Mouse (Mus musculus): ENCODE measurements around the gene Gjb6. TPM values are rescaled to one million over a fixed set of nuclear protein-coding genes. Genes with fewer than 3 reads are reported as not detected.

The Gjb6 gene
- polyA plus RNA-seq, 1 experiment from 2014 or later, result not detected

GRCm38 (mm10) chr14:57105111-57105510 lies 28.3 kb downstream of the Gjb6 start:
- Histone ChIP-seq H3K36me3 (ENCODE audit: insufficient read depth) (no peaks in the 10 kb centered on the region), H3K4me2 (peak overlapping the region; percentile 98), H3K4me3 (ENCODE audit: low read depth, low read length) (peak overlapping the region; percentile 53; the same call in 1 of the 2 replicates), H3K27me3 (ENCODE audit: insufficient read depth, low read length) (peaks cover 68% of the 10 kb centered on the region), H3K27ac (ENCODE audit: low read depth) (no peak overlapping the region), H3K4me1 (ENCODE audit: insufficient read depth) (no peaks in the 10 kb centered on the region), H3K9me3 (ENCODE audit: low read depth, low read length) (no peaks in the 10 kb centered on the region), H3K9ac (no peak overlapping the region)
- no peak for ATAC-seq (ENCODE audit: insufficient read depth)
- TF ChIP-seq CTCF (IDR thresholded peaks at IDR 0.05; ENCODE audit: low read depth), result no peak
- 14% methylated on average over 14 of the region's 14 CpGs for WGBS
- no peak for DNase-seq

DNA sequence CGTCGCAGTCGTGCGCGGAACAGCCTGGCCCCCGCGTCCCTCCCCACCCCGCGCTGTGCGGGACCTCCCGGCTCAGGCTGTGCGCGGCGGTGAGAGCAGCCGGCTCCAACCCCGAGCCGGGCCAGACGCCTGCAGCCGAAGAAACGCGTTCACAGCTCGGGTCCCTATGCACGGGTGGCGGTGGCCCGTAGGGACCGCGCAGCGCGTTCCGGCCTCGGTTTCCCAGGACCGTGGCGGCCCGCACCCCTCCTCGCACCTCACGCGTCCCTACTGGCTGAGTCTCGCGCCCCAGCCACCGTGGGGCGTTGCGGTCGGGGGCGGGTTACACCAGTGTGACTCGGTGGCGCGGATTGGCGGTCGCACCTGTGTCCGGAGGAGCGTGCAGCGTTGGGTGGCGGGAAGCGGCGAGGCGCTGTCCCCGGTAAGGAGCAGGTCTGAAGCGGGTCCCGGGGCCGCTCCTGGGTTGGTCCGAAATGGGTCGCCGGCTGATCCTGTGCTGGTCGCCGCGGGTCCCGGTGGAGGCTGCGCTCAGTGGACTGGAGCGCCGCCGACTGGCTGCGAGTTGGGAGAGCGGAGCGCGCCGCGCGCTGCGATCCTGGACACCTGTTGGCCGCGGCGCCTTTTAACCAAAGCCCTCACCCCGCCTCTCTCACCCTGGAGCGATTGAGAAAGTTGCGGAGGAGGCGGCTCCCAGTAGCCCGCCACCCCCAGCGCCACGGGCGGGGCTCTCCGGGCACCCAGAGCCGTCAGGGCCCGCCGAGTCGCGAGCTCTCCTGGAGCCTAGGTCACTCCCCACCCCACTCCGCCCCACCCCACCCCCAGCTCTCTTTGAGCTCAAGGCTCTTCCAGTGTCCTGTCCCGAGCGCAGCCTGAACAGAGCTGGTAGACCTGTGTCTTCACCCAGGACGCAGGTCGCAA lies 29.0 kb downstream of the Gjb6 start, which contains the start of gene Gjb2:
TSS of gene Gjb2 (minus strand) at position 597 of the 918 bp plus-strand sequence.
- WGBS, result under 1% methylated on average over 99 of the region's 101 CpGs
- peak within 1 kb of the TSS; percentile 47 for H3K9ac ChIP-seq
- no peaks in the 10 kb centered on the region for H3K4me1 ChIP-seq (ENCODE audit: insufficient read depth)
- peak; percentile 10; the same call in 1 of the 2 replicates for TF ChIP-seq CTCF (IDR thresholded peaks at IDR 0.05; ENCODE audit: low read depth)
- no peaks in the 10 kb centered on the region for H3K36me3 ChIP-seq (ENCODE audit: insufficient read depth)
- H3K4me2 ChIP-seq, result peak within 1 kb of the TSS; percentile 98
- H3K9me3 ChIP-seq (ENCODE audit: low read depth, low read length), result no peaks in the 10 kb centered on the region
- DNase-seq, result peak; percentile 50
- peak; percentile 60 for ATAC-seq (ENCODE audit: insufficient read depth)
- H3K4me3 ChIP-seq (ENCODE audit: low read depth, low read length), result peak within 1 kb of the TSS; percentile 53
- peaks cover 68% of the 10 kb centered on the region for H3K27me3 ChIP-seq (ENCODE audit: insufficient read depth, low read length)
- no peak within 1 kb of the TSS for H3K27ac ChIP-seq (ENCODE audit: low read depth)

DNA sequence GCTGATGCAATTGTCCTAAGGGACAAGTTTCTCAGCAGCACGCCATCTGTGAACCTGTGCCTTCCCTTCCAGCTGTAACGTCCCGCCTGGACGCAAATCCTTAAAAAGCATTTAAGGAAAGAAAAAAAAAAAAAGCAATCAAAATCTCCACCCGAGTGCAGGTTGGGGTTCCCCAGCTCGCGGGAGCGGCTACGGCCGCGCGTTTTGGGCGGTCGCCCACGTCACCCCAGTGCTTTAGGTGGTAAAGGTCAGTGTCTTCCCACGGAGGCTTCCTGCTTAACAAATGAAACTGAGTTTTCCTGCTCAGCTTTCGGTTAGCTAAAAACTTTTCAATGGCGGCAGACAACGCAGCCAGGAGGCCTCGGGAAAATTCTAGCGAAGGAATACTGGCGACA lies 29.7 kb downstream of the Gjb6 start:
- 2% methylated on average over 22 of the region's 22 CpGs for WGBS
- H3K4me3 ChIP-seq (ENCODE audit: low read depth, low read length), result peak overlapping the region; percentile 53
- H3K4me2 ChIP-seq, result peak overlapping the region; percentile 98
- DNase-seq (peak; percentile 12), ATAC-seq (ENCODE audit: insufficient read depth) (no peak)
- peak overlapping the region; percentile 47 for H3K9ac ChIP-seq
- H3K9me3 ChIP-seq (ENCODE audit: low read depth, low read length), result no peaks in the 10 kb centered on the region
- no peak for TF ChIP-seq CTCF (IDR thresholded peaks at IDR 0.05; ENCODE audit: low read depth)
- no peaks in the 10 kb centered on the region for H3K36me3 ChIP-seq (ENCODE audit: insufficient read depth)
- H3K27ac ChIP-seq (ENCODE audit: low read depth), result no peak overlapping the region
- H3K27me3 ChIP-seq (ENCODE audit: insufficient read depth, low read length), result peaks cover 68% of the 10 kb centered on the region
- no peaks in the 10 kb centered on the region for H3K4me1 ChIP-seq (ENCODE audit: insufficient read depth)

DNA sequence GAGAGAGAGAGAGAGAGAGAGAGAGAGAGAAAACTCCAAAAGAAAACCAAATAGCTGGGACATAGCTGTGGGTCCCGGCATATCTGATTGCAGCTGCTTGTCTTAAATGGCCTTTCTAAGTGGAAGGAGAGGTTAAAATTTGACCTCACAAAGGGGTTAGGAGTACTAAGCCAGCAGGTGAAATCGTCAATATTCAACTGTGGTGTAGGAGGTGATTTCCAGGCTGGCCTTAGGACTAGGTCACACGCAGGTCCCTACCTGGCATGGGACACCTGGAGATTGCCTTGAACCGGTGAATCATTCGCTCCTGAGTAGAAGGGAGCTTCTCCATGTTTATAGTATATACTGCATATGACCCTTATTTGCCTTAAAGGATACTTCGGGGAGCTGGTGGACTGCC lies 30.3 kb downstream of the Gjb6 start:
- ATAC-seq (ENCODE audit: insufficient read depth) (no peak), DNase-seq (no peak)
- Histone ChIP-seq H3K27me3 (ENCODE audit: insufficient read depth, low read length) (peaks cover 68% of the 10 kb centered on the region), H3K4me2 (no peak overlapping the region), H3K4me1 (ENCODE audit: insufficient read depth) (no peaks in the 10 kb centered on the region), H3K4me3 (ENCODE audit: low read depth, low read length) (no peak overlapping the region), H3K9me3 (ENCODE audit: low read depth, low read length) (no peaks in the 10 kb centered on the region), H3K27ac (ENCODE audit: low read depth) (no peak overlapping the region), H3K36me3 (ENCODE audit: insufficient read depth) (no peaks in the 10 kb centered on the region), H3K9ac (no peak overlapping the region)
- TF ChIP-seq CTCF (IDR thresholded peaks at IDR 0.05; ENCODE audit: low read depth), result no peak
- WGBS, result 48% methylated on average over 6 of the region's 6 CpGs

DNA sequence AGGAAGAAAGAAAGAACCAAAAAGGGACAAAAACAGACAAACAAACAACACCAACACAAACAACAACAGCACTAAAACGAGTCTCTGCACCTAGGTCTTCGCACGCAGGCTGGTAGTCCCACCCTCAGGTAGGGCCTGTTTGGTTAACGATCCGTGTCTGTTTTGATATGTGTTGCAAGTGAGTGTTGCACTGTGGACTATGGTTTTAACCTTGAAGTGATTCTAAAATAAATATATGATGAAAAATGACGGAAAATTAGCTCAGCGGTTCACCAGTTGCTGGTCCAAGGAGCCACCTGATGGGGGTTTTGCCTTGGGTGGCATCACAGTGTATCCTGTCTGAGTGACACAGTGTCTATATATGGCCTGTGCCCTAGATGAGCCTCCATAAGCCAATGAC lies 31.8 kb downstream of the Gjb6 start:
- H3K4me3 ChIP-seq (ENCODE audit: low read depth, low read length), result no peak overlapping the region
- 64% methylated on average over 7 of the region's 7 CpGs for WGBS
- H3K4me1 ChIP-seq (ENCODE audit: insufficient read depth), result no peaks in the 10 kb centered on the region
- no peak overlapping the region for H3K9ac ChIP-seq
- peaks cover 54% of the 10 kb centered on the region for H3K27me3 ChIP-seq (ENCODE audit: insufficient read depth, low read length)
- no peak overlapping the region for H3K4me2 ChIP-seq
- no peaks in the 10 kb centered on the region for H3K9me3 ChIP-seq (ENCODE audit: low read depth, low read length)
- DNase-seq (no peak), ATAC-seq (ENCODE audit: insufficient read depth) (no peak)
- TF ChIP-seq CTCF (IDR thresholded peaks at IDR 0.05; ENCODE audit: low read depth), result no peak
- H3K27ac ChIP-seq (ENCODE audit: low read depth), result no peak overlapping the region
- H3K36me3 ChIP-seq (ENCODE audit: insufficient read depth), result no peaks in the 10 kb centered on the region

DNA sequence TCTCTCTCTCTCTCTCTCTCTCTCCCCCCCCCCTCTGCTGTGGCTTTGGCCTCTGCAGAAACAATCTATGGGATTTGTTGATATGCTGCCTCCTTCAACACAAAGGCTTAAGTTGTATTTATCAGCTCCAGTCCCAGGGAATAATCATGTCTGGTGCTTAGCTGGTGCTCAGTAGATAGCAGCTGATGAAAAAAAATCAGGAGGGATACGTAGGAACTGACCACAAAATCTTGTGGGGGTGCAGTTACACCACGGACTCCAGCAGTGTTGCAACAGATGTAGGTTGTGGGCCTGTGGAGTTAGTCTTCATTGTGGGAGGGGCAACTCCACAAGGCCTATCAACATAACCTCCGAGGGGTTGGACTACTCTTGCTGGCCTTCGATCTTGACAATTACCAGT lies 37.6 kb downstream of the Gjb6 start:
- Histone ChIP-seq H3K9me3 (ENCODE audit: low read depth, low read length) (no peaks in the 10 kb centered on the region), H3K27me3 (ENCODE audit: insufficient read depth, low read length) (0 out of 2 replicates have a peak, but pooled peaks cover 3% of the 10 kb centered on the region), H3K4me1 (ENCODE audit: insufficient read depth) (no peaks in the 10 kb centered on the region), H3K9ac (no peak overlapping the region), H3K36me3 (ENCODE audit: insufficient read depth) (no peaks in the 10 kb centered on the region), H3K27ac (ENCODE audit: low read depth) (no peak overlapping the region), H3K4me3 (ENCODE audit: low read depth, low read length) (no peak overlapping the region), H3K4me2 (no peak overlapping the region)
- no peak for ATAC-seq (ENCODE audit: insufficient read depth)
- 68% methylated on average over 4 of the region's 4 CpGs for WGBS
- no peak for DNase-seq
- TF ChIP-seq CTCF (IDR thresholded peaks at IDR 0.05; ENCODE audit: low read depth), result no peak

DNA sequence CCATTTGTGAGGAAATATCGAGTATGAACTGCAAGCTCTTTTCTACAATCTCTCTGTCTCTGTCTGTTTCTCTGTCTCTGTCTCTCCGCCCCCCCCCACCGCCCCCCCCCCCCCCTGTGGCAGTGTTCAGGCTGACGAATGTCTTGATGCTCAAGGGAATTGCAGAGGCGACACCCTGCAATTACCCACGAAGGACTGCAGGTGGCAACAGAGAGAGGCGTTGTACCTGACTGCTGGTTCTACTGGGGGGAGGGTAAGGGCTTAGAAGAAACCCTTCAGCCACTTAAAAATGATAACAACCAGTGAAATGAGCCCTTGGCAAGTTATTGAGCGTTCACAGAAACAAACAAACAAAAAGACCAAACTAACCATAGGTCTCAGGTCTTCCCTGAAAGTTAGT lies 40.4 kb downstream of the Gjb6 start:
- no peak overlapping the region for H3K4me3 ChIP-seq (ENCODE audit: low read depth, low read length)
- DNase-seq, result peak; percentile 67
- no peaks in the 10 kb centered on the region for H3K36me3 ChIP-seq (ENCODE audit: insufficient read depth)
- no peak overlapping the region for H3K9ac ChIP-seq
- no peak overlapping the region for H3K4me2 ChIP-seq
- no peaks in the 10 kb centered on the region for H3K4me1 ChIP-seq (ENCODE audit: insufficient read depth)
- H3K27ac ChIP-seq (ENCODE audit: low read depth), result no peak overlapping the region
- H3K9me3 ChIP-seq (ENCODE audit: low read depth, low read length), result no peaks in the 10 kb centered on the region
- WGBS, result 6% methylated on average over 8 of the region's 8 CpGs
- no peaks in the 10 kb centered on the region for H3K27me3 ChIP-seq (ENCODE audit: insufficient read depth, low read length)
- ATAC-seq (ENCODE audit: insufficient read depth), result no peak
- TF ChIP-seq CTCF (IDR thresholded peaks at IDR 0.05; ENCODE audit: low read depth), result peak; percentile 69

Measured in lung, embryonic 14.5 days (tissue).